Mouse (Mus musculus) bone marrow, adult 2 months (tissue): Measurements from ENCODE around the gene Srgap2.
"Not testable (repeated sequence)": the region's sequence is repeated elsewhere in the genome, so short reads cannot be mapped to it uniquely, and the experiment has no call there.

Experiments
- CTCF ChIP-seq: fragments of 200-500 bp; IDR thresholded peaks from 2 replicates; pipeline ENCODE4 v1.5.1; 2011; ENCODE audit warnings: low read length, control low read depth; ENCODE audit not compliant: control insufficient read depth, insufficient read depth
- POLR2A ChIP-seq: fragments of 200-500 bp; IDR thresholded peaks from 2 replicates; pipeline ENCODE4 v1.6.1; 2011; ENCODE audit warnings: low read depth, mild to moderate bottlenecking, control low read depth, low read length, borderline replicate concordance; ENCODE audit not compliant: control insufficient read depth

DNA sequence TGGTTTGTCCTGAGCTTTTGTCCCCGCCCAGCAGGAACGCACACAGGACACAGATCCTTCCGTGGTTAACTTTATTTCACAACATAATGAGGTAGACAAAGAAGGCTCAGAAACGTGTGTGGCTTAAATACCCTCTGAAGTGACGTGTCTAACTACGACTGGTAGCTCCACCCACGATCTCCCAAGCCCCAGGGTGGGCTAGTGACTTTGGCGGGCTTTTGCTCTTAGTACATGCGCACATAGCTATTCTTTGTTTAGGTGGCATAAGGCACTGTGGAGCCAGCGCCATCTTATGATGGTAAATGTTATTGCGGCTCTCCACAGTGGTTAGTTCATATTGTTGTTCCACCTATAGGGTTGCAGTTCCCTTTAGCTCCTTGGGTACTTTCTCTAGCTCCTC, 38.9 kb upstream of the Srgap2 start:
- not testable (repeated sequence) for TF ChIP-seq POLR2A, CTCF
